Mouse (Mus musculus) E14TG2a.4 (cell line): ENCODE measurements at regions not wholly inside any gene's neighbourhood (a gene's known extent, or its start where the extent isn't known, plus 50 kb on each side); places are given as distances from the start of the nearest gene placed in this dataset.

Source experiments
- CTCF ChIP-seq: conservative IDR thresholded peaks from 2 replicates; pipeline ENCODE4 v1.5.1; 2014; ENCODE audit warnings: low read length
- POU5F1 ChIP-seq: IDR thresholded peaks from 2 replicates; pipeline ENCODE4 v1.6.1; 2014; ENCODE audit warnings: low read length, borderline replicate concordance

DNA sequence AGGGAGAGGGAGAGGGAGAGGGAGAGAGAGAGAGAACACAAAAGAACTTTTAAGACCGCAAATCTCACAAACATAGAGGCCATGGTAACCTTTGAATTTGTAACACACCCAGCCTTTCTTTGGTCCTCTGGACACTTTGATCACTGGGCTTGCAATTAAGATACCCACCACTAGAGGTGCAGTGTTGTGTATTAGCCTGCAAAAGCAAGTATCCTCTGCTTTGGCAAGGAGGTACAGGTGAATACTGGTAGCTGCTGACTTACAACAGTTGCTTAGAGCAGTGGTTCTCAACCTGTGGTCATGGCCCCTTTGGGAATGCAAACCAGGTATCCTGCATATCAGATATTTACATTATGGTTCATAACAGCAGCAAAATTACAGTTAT lies 90.3 kb upstream of the Map1b start:
- TF ChIP-seq CTCF (peak; percentile 50), POU5F1 (no peak)
